Mouse (Mus musculus) monocyte, adult 5-6 weeks (primary cell): ENCODE results near the gene Izumo2. TPM values are rescaled to one million over a fixed set of nuclear protein-coding genes. Genes with fewer than 3 reads are reported as not detected.

Source experiments
- ATAC-seq: fragments of 153-309, 156-312 bp; replicated peaks from 2 replicates; pipeline ENCODE4 v1.8.0; 2017; ENCODE audit warnings: mild to moderate bottlenecking; ENCODE audit not compliant: low TSS enrichment, insufficient number of reproducible peaks, severe bottlenecking, poor library complexity, low FRiP score
- total RNA-seq: library from RNA; stranded (forward); fragments of 200-1000, 200-491, 200-594 nt; gene quantifications from 3 replicates; pipeline ENCODE4 v1.2.3, GENCODE M21; 2017

Gene Izumo2
- total RNA-seq: not detected in 3 replicates

DNA sequence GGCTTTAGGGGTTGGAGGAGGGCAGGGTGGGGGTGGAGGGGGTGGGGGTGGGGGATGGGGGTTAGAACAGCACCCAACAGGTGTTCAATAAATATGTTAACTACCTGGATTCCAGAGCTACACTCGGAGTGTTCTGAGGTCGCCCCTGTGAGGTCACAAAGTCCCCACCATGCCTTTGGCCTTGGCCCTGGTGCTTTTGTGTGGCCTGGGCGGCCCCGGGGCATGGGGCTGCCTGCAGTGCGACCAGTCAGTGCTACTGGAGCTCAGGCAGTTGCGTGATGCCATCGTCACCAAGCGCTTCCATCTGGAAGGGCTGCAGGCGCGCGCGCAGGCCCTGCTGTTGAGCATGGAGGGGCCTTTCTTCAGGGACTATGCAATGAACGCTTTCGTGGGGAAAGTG is at the start of gene Izumo2:
TSS of gene Izumo2 (plus strand) at position 169 of the 400 bp plus-strand sequence.
- no peak for ATAC-seq

DNA sequence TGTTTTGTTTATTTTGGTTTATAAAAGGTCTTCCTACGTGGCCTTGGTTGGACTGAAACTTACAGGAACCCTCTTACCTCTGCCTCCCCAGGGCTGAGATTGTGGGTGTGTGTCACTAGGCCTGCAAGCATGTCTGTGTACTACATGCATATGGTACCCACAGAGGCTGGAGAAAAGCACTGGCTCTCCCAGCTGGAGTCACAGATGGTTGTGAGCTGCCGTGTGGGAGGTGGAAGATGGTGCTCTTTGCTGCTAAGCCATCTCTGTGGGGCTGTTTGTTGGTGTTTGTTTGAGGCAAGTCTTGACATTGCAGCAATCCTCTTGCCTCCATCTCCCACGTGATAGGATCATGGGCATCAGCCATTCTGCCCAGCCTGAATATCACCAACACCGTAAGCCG is 47.3 kb upstream of the Izumo2 start:
- no peak for ATAC-seq

DNA sequence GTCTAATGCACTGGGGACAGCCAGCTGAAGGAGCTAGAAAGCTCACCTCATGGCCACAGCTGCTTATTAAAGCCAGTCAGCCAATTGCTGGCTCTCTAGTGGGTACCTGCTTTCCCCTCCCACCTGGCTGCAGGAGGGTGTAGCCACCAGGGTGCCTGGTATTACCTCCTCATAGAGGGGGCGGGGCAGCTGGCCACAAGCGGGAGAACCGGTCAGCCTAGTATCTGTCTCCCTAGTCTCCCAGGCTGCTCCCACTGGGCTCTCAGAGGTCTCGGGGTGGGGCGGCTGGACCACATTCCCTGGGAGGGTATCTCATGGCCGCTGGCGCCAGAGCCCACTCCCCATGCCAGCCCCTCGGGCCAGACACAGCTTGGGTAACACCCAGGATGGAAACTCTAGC is 46.4 kb upstream of the Izumo2 start:
- ATAC-seq: no peak

DNA sequence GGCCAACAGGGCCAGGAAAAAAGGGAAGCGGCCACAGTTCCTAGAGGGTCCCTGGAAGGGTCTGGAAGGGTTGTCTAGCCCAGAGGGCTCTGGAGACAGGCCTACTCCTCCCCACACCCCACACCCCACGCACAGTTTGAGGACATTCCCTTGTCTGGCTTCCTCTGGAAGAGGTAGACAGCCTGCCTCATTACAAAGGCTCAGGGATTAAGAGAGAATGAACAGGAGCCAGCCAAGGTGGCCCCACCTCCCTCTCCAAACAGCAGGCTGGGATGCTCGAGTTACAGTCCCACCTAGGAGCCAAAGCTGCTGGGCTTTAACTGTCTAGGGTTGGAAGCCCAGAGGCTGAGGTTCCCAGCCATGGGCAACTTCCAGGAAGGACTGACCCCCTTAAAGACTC is 46.0 kb upstream of the Izumo2 start:
- no peak for ATAC-seq

DNA sequence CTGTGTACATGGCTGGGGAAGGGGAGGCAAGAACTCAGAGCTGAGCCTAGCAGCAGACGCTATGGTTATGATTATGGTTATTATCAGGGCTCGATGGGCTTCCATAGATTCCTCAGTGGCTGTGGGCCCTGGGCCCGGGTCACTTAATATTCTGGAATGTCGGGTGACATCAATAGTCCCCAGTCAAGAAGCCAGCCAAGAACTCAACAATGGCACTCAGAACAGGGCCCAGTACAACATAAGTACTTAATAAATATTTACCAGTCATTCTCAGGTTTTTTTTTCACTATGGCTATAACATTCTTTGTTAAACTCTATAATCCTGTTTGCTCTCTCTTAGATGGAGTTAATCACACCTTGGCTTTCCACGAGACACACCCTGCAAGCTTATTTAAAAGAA is 45.0 kb upstream of the Izumo2 start:
- ATAC-seq: no peak

DNA sequence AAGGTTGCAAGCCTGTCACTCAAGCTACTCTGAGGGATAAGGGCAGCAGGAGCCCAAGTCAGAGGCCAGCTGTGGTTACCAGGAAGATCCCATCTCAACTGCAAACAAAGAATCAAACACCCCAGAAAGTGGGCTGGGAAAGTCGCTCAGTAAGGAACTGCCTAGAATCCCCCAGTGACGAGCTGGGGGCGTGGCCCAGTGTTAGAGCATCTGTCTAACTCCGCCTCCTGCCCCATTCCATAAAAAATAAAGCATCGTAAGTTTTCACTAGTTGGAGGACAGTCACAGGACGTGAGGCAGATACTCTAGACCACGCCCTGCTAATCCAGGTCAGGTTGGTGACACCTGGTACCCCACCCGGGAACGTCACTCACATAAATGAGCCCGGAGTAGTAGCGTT is 43.8 kb upstream of the Izumo2 start:
- no peak for ATAC-seq

DNA sequence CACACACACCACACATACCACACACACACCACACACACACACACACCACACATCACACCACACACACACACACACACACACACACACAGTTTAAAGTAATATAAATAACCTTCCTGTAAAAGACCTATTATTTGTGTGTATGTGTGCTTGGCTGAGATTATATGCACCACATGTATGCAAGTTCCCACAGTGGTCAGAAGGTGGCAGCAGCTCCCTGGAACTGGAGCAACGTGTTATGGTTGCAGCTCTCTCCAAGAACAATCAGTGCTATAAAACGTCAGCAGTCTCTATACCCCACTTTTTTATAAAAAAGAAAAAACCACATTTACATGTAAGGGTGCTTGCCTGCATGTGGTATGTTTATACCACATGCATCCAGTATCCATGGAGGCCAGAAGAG is 42.1 kb upstream of the Izumo2 start:
- no peak for ATAC-seq

DNA sequence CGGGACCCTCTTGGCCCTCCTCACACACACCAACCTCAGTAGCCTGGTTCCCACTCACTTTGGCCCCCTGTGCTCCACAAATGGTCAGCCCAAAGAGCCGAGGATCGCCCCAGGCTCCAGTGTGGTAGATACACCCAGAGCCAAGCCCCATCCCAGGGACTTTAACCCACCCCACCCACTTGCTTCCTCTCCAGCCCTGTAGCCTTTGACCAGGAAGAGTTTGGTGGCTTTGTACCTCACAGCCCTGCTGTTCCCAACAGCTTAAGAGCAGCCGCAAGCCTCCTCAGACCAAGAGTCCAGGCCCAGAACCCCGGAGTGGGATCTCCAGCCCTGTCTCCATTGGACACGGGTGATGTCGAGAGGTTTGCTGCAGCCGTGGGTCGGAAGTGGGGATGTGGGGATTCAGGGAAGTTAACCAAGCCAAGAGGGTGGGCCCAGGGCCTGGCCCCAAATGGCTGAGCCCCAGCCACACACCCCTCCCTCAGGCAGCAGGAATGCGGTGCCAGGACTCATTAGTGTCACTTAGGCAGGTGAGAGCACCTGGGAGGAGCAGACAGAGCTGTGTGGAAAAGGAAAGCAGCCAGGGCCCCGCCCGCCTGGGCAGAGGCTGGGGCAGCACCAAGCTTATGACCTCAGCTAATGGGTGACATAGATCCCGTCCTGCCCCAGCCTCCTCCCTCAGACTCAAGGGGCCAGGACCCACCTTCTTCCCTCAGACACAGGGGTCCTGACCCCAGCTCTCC is 40.4 kb upstream of the Izumo2 start:
- ATAC-seq: no peak

DNA sequence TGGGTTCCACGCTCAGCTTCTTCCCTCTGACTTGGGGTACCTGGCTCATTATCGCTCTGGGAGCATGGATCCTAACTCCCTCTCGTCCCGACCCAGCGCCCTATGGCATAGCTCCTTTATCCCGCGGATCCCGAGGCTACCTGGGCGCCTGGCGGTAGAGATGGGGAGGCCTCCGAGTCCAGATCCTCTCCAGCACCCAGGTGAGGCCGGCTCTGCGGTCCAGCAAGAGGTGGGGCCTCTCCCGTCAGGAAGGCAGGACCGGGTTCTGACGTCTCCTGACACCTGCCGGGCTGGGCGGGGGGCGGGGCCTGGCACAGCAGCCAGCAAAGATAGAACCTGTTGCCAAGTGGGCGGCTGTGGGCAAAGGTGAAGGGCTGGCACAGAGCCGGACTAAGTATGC is 39.4 kb upstream of the Izumo2 start:
- ATAC-seq: no peak

DNA sequence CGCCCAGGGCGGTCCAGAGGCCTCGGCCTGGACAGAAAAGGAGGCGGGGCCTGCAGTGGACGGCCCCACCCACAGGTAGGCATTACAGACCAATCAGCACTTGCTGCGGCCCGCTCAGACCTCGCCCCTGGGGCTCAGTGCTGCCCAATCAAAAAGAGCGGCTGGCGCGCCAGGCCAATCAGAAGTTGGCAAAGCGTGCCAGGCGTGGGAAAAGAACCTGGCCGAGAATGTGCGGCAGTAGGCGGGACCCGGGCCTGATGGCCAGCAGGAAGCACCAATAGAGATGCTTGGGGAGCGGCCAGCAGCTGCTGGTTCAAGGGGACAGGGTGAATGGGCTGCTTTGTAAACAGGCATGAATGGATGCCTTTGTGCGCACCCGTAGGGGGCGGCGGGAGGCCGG is 37.7 kb upstream of the Izumo2 start, which contains the start of gene Myh14:
TSS of gene Myh14 (minus strand) at position 41 of the 400 bp plus-strand sequence.
- ATAC-seq: no peak

DNA sequence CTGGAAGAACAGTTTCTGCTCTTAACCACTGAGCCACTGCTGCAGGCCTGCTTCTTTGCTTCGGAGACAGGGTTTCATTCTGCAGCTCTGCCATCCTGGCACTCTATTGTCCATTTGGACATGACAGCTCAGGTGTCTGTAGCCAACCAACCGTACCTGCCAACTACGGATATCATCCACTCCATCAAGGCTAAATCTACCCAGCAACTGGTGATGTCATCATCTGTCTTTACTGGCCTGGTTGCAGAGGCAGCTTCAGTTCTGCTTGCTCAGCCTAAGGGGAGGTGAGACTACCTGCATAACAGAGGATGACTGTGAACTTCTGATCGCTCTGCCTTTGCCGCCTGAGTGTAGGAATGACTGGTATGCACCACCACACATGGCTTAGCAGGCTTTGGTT is 36.3 kb upstream of the Izumo2 start:
- no peak for ATAC-seq

DNA sequence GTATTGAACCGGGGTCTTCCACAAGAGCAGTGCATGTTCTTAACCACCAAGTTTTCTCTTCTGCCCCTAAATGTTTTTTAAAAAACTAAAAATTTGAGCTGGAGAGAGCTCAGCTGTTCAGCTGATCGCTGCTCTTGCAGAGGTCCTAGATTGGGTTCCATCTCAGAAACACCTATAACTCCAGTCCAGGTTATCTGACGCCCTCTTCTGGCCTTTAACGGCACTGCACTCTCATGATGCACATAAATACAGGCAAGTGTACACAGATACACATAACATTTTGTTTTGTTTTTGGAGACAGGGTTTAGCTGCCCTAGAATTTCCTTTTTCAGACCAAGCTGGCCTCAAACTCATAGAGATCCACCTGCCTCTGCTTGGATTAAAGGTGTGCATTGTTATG is 34.0 kb upstream of the Izumo2 start:
- no peak for ATAC-seq

DNA sequence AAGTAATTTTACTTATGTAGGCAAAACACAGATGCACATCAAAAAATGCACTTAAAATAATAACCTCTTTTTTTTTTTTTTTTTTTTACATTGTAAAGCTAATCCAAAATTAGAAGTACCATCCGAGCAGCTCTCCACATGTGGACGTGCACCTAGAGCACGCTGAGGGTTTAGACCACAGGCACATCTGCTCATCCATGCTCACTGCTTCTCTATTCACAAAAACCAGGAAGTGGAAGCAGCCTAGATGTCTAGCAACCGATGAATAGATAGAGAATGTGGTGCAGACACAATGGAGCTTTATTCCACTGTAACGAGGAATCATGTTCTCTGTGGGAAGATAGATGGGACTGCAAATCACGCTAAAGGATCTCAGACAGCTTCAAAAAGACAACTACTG is 33.4 kb upstream of the Izumo2 start:
- no peak for ATAC-seq

DNA sequence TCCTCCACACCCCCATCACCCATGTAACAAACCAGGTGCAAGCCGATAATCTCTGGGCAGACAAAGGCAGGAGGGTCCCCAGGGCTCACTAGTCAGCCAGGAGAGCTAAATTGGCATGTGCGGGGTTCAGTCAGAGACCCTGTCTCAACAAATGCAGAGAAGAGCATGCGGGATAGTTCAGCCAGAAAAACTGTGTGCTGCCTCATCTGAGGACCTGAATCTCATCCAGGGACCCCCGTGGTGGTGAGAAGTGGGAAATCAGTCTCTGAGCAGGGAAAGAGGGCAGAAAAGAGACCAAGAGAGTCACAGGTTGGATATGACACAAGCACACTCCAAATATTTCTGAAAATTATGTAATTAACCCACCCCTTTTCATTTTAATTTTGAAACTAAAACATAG is 32.4 kb upstream of the Izumo2 start:
- no peak for ATAC-seq

DNA sequence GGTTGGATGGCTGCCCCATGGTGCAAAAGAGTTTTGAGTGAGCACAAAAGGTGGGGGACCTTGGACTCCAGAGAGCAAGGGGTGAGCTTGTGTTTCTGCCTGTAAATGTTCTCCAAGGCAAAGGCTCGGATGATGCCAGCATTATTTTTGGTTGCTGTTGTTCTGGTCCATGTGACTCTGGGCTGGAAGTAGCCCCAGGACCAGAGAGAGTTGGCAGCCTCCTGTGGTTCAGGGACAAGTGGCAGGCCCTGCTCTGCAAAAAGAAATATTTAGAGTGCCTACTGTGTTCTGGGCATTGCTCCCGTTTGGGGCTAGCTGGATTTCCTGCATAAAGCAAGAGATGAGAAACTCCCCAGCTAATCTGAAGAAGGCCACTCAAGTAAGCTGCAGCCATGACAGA is 31.9 kb upstream of the Izumo2 start:
- no peak for ATAC-seq

DNA sequence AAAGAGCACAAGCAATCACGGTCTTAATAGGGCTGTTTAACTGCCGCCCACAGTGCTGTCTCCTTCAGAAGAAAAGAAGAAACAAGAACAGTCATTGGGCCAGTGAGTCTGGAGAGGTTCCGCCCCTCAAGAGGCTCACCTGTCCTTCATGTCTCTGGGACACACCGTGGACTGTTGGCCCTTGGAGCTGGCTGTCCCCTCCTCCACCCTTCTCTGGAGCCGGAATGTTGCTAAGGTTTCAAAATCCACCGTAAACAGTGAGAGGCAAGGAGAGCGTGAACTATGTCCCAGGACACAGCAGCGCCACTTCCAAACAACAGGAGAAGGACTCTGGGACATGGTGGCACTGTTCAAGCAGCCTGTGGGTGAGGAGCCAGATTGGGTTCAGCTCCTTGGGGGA is 24.9 kb upstream of the Izumo2 start:
- ATAC-seq: no peak

DNA sequence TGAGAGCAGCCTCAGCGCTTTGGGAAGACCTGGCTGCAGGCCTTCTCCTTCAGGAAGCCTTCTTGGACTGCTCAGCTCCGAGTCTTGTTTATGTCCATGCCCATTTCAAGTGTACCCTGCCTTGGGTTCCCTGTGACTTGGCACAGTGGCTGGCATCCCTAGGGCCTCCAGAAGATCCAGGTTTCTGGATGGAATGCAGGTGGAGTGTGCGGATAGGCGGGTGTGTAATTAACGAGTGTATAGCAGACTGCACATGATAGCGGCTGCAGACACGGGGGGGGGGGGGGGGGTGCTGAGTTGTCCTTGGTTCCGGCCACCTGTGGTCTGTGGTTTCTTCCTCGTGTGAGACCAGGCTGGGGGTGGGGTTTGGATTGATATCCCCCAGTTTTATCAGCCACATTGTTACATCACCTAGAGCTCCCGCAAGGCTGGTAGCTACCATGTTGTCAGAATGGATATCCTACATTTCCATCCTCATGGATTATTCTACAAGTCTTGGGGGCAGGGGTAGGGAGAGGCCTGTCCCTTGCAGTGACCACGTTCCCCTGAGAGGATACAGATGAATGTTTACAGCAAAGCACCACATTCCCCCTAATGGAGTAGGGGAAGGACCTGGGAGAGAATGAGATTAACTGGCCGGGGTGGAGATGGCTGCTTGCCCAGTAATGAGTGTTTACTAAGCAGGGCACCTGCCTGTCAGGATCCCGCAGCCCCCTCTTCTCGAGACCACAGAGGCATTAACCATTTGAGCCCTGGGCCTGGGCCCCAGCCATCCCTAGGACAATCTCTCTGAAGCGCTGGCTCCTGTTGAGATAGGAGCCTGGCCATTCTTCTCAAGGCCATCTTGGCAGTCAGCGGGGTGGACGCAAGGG is 22.8 kb upstream of the Izumo2 start:
- no peak for ATAC-seq

DNA sequence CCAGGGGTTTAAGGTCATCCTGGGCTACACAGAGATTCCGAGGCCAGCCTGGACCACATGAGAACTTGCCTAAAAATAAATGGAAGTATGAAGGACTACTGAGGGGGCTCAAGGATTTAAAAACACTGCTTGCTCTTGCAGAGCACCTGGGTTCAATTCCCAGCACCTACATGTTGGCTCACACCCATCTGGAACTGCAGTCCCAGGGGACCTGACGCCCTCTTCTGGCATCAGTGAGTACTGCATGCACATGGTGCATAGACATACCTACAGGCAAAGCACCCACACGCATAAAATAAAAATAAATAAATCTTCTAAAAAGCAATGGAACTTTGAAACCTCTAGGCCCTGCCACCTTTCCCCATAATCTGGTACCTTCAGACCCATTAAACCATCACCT is 19.7 kb upstream of the Izumo2 start:
- ATAC-seq: no peak

DNA sequence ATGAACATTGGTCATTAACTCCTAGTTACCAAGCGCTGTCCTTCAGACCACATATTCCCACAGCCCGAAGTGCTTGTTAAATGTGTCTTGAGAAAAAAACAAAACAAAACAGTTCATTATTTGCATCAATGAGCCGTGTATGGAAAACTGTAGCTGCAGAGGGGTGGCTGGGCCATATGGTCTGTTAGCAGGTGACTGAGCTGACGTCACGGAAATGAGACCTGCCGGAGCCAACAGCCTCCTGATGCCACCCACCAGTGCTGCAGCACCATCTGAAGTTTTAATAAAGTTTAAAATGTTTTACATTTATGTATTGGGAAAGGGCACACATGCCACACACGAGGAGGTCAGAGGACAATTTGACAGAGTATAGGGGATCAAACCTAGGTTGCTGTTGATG is 19.2 kb upstream of the Izumo2 start:
- no peak for ATAC-seq
